Mouse (Mus musculus): ENCODE data around the gene Ap4m1.

GRCm38 (mm10) chr5:138195463-138195862 lies 23.7 kb downstream of the Ap4m1 start:
- TF ChIP-seq CTCF (IDR thresholded peaks at IDR 0.05; ENCODE audit: extremely low read depth, insufficient read length, insufficient replicate concordance, low read depth, low read length) = no peak
- TF ChIP-seq POLR2A (IDR thresholded peaks at IDR 0.05; ENCODE audit: low read depth, low read length) = no peak
